Mouse (Mus musculus): ENCODE measurements around the gene Slc24a4.

- TF ChIP-seq CHD2 (IDR thresholded peaks at IDR 0.05; ENCODE audit: low read length) (no peak), CTCF (conservative IDR thresholded peaks at IDR 0.05 in 1 of 2, IDR thresholded peaks at IDR 0.05 in 1 of 2; ENCODE audit: low read depth in 2 of 2, low read length in 2 of 2) (no peak), POLR2A (IDR thresholded peaks at IDR 0.05; ENCODE audit: low read depth, low read length) (no peak), USF1 (IDR thresholded peaks at IDR 0.05; ENCODE audit: low read depth, low read length) (no peak), POLR2AphosphoS2 (IDR thresholded peaks at IDR 0.05; ENCODE audit: low read depth, low read length) (no peak), EP300 (IDR thresholded peaks at IDR 0.05; ENCODE audit: low read length) (no peak), MAZ (IDR thresholded peaks at IDR 0.05; ENCODE audit: low read depth, low read length) (no peak), TCF12 (IDR thresholded peaks at IDR 0.05; ENCODE audit: low read depth, low read length) (no peak), SMC3 (IDR thresholded peaks at IDR 0.05; ENCODE audit: low read depth, low read length) (no peak)
Observed at GRCm38 (mm10) chr12:102190820-102191219, 62.3 kb downstream of the Slc24a4 start.
